Mouse (Mus musculus) hindbrain, embryonic 16.5 days (tissue): ENCODE measurements around the gene Nup85. TPM values are rescaled to one million over a fixed set of nuclear protein-coding genes. Genes with fewer than 3 reads are reported as not detected.

Experiments used
- ATAC-seq: fragments of 200-750 bp; cut with Nextera tagmentation; 2 replicates; pipeline ENCODE4 v1.8.0; 2017; ENCODE audit warnings: moderate TSS enrichment, moderate library complexity
- H3K27ac ChIP-seq: fragments of 300-500 bp; sonication (generic); 2 replicates; pipeline ENCODE4 v1.5.1; 2014; ENCODE audit warnings: low read depth, mild to moderate bottlenecking, control low read depth, low read length, moderate library complexity
- H3K27me3 ChIP-seq: fragments of 300-500 bp; sonication (generic); replicated peaks from 2 replicates; pipeline ENCODE4 v1.6.1; 2014; ENCODE audit warnings: low read length; ENCODE audit not compliant: control insufficient read depth, insufficient read depth
- H3K36me3 ChIP-seq: fragments of 300-500 bp; sonication (generic); 2 replicates; pipeline ENCODE4 v1.6.1; 2014; ENCODE audit warnings: mild to moderate bottlenecking, low read length, moderate library complexity, mixed read lengths; ENCODE audit not compliant: control insufficient read depth, insufficient read depth
- H3K4me1 ChIP-seq: fragments of 300-500 bp; sonication (generic); 2 replicates; pipeline ENCODE4 v1.6.1; 2014; ENCODE audit warnings: low read depth, low read length; ENCODE audit not compliant: control insufficient read depth, insufficient read depth
- H3K4me2 ChIP-seq: fragments of 300-500 bp; sonication (generic); 2 replicates; pipeline ENCODE4 v1.6.1; 2014; ENCODE audit warnings: mild to moderate bottlenecking, low read length, control low read depth, moderate library complexity
- H3K4me3 ChIP-seq: fragments of 300-500 bp; sonication (generic); 2 replicates; pipeline ENCODE4 v1.5.1; 2014; ENCODE audit warnings: mild to moderate bottlenecking, low read length, control low read depth, moderate library complexity
- H3K9ac ChIP-seq: fragments of 300-500 bp; sonication (generic); 2 replicates; pipeline ENCODE4 v1.6.1; 2014; ENCODE audit warnings: low read depth, mild to moderate bottlenecking, control low read depth, low read length, moderate library complexity
- H3K9me3 ChIP-seq: fragments of 300-500 bp; sonication (generic); 2 replicates; pipeline ENCODE4 v1.6.1; 2014; ENCODE audit warnings: mild to moderate bottlenecking, low read length, moderate library complexity; ENCODE audit not compliant: control insufficient read depth
- WGBS: fragments of 180-500 bp; shearing (Covaris S2); extraction: QIAGEN DNeasy Blood & Tissue Kit; methylation state at CpG from one replicate; pipeline ENCODE4 v1.1.7; 2014; 5-methylcytosine and 5-hydroxymethylcytosine counted together
- polyA plus RNA-seq: library from polyadenylated mRNA; unstranded; fragments of >200 nt; fragmentation: Nextera tagmentation; extraction: Ambion mirVana; gene quantifications from 2 replicates; pipeline ENCODE4 v1.2.1, GENCODE M21; 2015

The Nup85 gene
- polyA plus RNA-seq, 1 experiment from 2014 or later = 97.5 TPM

DNA sequence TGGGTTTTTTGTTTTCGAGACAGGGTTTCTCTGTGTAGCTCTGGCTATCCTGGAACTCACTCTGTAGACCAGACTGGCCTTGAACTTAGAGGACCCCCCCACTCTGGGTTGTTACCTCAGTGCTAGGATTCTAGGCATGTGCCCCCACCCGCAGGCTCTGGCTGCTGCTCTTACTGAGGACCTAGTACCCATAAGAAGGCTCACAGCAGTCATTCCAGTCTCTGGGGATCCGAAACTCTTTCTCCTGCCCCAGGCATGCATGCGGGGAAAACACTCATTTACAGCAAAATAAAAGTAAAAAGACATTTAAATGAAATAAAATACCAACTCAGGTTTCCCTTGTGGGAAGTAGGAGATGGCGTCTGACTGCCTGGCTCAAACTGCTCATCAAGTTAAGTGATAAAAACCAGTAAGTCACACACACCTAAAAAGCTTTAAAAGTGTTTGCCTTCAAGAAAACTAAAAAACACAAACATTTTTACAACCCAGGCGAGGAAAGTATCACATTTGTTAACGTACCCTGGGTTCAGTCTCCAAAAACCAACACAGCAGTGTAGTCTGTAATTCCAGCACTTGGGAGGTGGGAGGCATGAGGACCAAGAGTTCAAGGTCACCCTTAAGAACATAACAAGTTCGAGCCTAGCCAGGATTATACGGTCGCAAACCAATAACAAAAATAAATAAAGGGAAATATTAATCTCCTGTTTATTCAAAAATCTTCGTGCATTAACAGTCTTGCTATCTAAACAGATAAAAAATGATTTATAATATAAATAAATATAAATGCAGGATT lies 62.8 kb downstream of the Nup85 start:
- H3K27ac ChIP-seq = no peak overlapping the region
- H3K27me3 ChIP-seq = no peaks in the 10 kb centered on the region
- peaks cover 9% of the 10 kb centered on the region for H3K4me1 ChIP-seq
- WGBS = 57% methylated on average over 11 of the region's 11 CpGs
- ATAC-seq = no peak
- no peaks in the 10 kb centered on the region for H3K9me3 ChIP-seq
- peaks cover 12% of the 10 kb centered on the region for H3K36me3 ChIP-seq
- peak overlapping the region; percentile 85 for H3K4me2 ChIP-seq
- H3K9ac ChIP-seq = peak overlapping the region; percentile 76
- peak overlapping the region; percentile 63 for H3K4me3 ChIP-seq

- H3K4me1 ChIP-seq = peaks cover 9% of the 10 kb centered on the region
- peaks cover 4% of the 10 kb centered on the region for H3K36me3 ChIP-seq
- peak within 1 kb of the TSS; percentile 63 for H3K4me3 ChIP-seq
- H3K9ac ChIP-seq = peak within 1 kb of the TSS; percentile 76
- WGBS = under 1% methylated on average over 47 of the region's 47 CpGs
- no peaks in the 10 kb centered on the region for H3K27me3 ChIP-seq
- no peaks in the 10 kb centered on the region for H3K9me3 ChIP-seq
- H3K27ac ChIP-seq = peak within 1 kb of the TSS; percentile 19; the same call in 1 of the 2 replicates
- peak; percentile 99 for ATAC-seq
- H3K4me2 ChIP-seq = peak within 1 kb of the TSS; percentile 85
Measured at GRCm38 (mm10) chr11:115627705-115628464, 63.7 kb downstream of the Nup85 start, which contains the start of gene Slc25a19. Gene Slc25a19, minus strand, starts transcription at chr11:115628295.

GRCm38 (mm10) chr11:115628465-115629101 lies 64.3 kb downstream of the Nup85 start:
- Histone ChIP-seq H3K4me2 (peak overlapping the region; percentile 55), H3K4me3 (peak overlapping the region; percentile 63), H3K9ac (peak overlapping the region; percentile 50; the same call in 1 of the 2 replicates), H3K36me3 (peaks cover 2% of the 10 kb centered on the region; the same call in 1 of the 2 replicates), H3K27ac (no peak overlapping the region), H3K4me1 (peaks cover 9% of the 10 kb centered on the region), H3K27me3 (no peaks in the 10 kb centered on the region), H3K9me3 (no peaks in the 10 kb centered on the region)
- WGBS = 56% methylated on average over 12 of the region's 13 CpGs
- ATAC-seq = peak; percentile 28; the same call in 1 of the 2 replicates

GRCm38 (mm10) chr11:115629734-115630531 lies 65.7 kb downstream of the Nup85 start:
- H3K27me3 ChIP-seq = no peaks in the 10 kb centered on the region
- H3K36me3 ChIP-seq = no peaks in the 10 kb centered on the region
- no peak overlapping the region for H3K9ac ChIP-seq
- peaks cover 9% of the 10 kb centered on the region for H3K4me1 ChIP-seq
- H3K9me3 ChIP-seq = no peaks in the 10 kb centered on the region
- 90% methylated on average over 13 of the region's 13 CpGs for WGBS
- H3K4me3 ChIP-seq = no peak overlapping the region
- ATAC-seq = no peak
- no peak overlapping the region for H3K27ac ChIP-seq
- no peak overlapping the region for H3K4me2 ChIP-seq

- no peak overlapping the region for H3K4me2 ChIP-seq
- 52% methylated on average over 16 of the region's 16 CpGs for WGBS
- H3K27ac ChIP-seq = no peak overlapping the region
- H3K9me3 ChIP-seq = no peaks in the 10 kb centered on the region
- peaks cover 9% of the 10 kb centered on the region for H3K4me1 ChIP-seq
- H3K27me3 ChIP-seq = no peaks in the 10 kb centered on the region
- H3K9ac ChIP-seq = no peak overlapping the region
- H3K36me3 ChIP-seq = no peaks in the 10 kb centered on the region
- ATAC-seq = no peak
- no peak overlapping the region for H3K4me3 ChIP-seq
Measured at GRCm38 (mm10) chr11:115630532-115631504, 66.6 kb downstream of the Nup85 start.

DNA sequence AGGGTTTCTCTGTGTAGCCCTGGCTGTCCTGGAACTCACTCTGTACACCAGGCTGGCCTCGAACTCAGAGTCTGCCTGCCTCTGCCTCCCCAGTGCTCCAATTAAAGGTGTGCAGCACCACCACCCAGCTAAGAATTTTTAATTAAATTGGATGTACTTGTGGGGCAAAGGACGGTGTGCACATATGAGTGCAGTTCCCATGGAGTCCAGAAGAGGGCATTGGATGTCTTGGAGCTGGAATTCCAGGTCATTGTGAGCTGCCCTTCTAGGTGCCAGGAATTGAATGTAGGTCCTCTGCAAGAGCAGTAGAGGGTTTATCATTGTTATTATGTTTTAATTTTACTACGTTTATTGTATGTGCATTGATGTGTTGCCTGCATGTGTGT lies 67.3 kb downstream of the Nup85 start:
- H3K36me3 ChIP-seq = no peaks in the 10 kb centered on the region
- no peak overlapping the region for H3K4me3 ChIP-seq
- no peak overlapping the region for H3K9ac ChIP-seq
- no peak overlapping the region for H3K27ac ChIP-seq
- no peak overlapping the region for H3K4me2 ChIP-seq
- no peak for ATAC-seq
- no peaks in the 10 kb centered on the region for H3K9me3 ChIP-seq
- peaks cover 9% of the 10 kb centered on the region for H3K4me1 ChIP-seq
- 17% methylated on average over 3 of the region's 3 CpGs for WGBS
- no peaks in the 10 kb centered on the region for H3K27me3 ChIP-seq

DNA sequence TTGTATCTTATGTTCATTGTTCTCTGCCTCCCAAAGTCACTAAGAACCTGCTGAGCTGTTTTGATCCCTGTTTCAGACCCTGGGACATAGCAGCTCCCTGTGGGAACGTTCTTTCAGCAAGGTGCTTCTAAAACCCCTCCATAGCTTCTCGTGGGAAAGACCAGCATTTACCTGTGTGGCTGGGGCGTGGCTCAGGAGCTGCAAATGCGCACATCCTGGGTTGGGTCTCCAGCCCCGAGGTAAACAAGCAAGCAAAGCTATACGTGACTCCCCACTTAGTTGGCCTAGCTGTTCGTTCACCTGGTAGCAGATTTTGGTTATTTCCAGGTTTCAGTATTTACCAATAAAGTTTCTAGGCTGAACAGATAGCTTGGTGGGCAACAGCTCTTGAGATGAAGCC lies 68.0 kb downstream of the Nup85 start:
- no peaks in the 10 kb centered on the region for H3K9me3 ChIP-seq
- no peak for ATAC-seq
- no peak overlapping the region for H3K27ac ChIP-seq
- H3K36me3 ChIP-seq = no peaks in the 10 kb centered on the region
- no peak overlapping the region for H3K4me2 ChIP-seq
- 78% methylated on average over 7 of the region's 7 CpGs for WGBS
- peaks cover 3% of the 10 kb centered on the region for H3K4me1 ChIP-seq
- H3K27me3 ChIP-seq = no peaks in the 10 kb centered on the region
- no peak overlapping the region for H3K9ac ChIP-seq
- H3K4me3 ChIP-seq = no peak overlapping the region

DNA sequence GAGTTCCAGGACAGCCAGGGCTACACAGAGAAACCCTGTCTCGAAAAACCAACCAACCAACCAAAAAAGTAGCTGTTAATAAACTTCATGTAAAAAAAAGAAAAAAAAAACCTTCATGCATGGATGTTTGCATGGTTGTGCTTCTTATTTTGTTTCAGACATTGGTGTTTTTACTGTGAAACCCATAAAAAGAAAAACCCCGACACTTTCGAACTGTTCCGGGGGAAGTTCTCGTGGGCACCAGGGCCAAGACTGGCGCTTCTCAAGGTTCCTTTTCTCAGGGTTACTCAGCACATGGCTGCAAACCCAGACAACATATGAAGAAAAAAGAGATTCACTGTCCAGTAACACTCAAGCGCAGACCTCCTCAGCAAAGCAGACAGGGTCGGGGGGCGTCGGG lies 68.6 kb downstream of the Nup85 start:
- Histone ChIP-seq H3K27ac (no peak overlapping the region), H3K27me3 (no peaks in the 10 kb centered on the region), H3K4me3 (no peak overlapping the region), H3K36me3 (no peaks in the 10 kb centered on the region), H3K9me3 (no peaks in the 10 kb centered on the region), H3K9ac (no peak overlapping the region), H3K4me2 (no peak overlapping the region), H3K4me1 (0 out of 2 replicates have a peak, but pooled peaks cover 2% of the 10 kb centered on the region)
- ATAC-seq = no peak
- 89% methylated on average over 10 of the region's 10 CpGs for WGBS
